Mouse (Mus musculus): ENCODE measurements around the gene Nrcam. TPM values are rescaled to one million over a fixed set of nuclear protein-coding genes. Genes with fewer than 3 reads are reported as not detected.
"Not testable (repeated sequence)": the region's sequence is repeated elsewhere in the genome, so short reads cannot be mapped to it uniquely, and the experiment has no call there.

Nrcam gene
- 1 to 10 TPM; 1.4 to 3.5 TPM for total RNA-seq (2021)
- long read RNA-seq, experiment 1, partial matches to known transcripts, result 0 of 1 reads
- long read RNA-seq, experiment 1, other reads (novel, unspliced or antisense), result 1 of 1 reads
- long read RNA-seq, experiment 2, result 0 reads

DNA sequence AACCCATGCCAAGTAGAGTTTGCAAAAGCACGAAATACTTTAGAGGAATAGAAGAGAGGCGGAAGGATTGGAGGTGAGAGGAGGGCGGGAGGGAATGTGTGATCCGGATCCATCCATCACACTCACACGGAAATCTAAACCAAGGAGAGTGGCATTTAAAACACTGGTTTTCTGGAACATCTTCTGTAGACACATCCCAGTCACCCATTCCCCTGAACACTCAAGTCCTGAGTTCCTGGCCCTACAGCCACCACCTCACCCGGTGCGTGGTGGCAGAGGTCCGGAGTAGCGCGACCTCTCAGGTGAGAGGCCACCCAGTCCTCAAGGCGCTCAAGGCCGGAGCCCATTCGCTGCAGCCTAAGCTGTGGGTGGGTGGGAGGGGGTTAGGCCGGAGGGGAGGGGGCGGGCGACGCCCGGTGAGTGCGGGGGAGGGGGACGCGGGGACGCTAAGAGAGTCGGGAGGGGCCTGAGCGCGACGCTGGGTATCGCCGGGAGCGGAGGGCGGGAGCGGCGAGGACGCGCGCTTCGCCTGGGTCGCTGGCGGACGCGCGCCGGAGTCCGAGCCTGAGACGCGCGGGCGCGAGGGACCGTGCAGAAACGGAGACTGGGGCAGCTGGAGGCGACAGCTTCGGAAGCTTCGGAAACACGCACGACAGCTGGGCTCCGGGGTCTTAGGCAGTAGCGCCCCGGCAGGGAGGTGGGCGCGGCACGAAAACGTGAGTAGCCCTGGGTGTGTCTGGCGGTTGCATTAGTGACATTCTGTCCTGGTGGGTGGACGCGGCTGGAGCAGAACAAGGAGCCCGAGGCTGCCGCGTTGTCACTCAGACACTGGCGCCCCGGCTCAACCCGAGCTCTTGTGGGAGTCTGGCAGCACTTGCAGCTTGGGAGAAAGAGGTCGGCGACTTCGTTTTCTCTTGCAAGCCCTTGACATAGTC is at the start of gene Nrcam:
TSS of gene Nrcam (plus strand) at position 505 of the 935 bp plus-strand sequence.
- intact Hi-C loops (cut with DNase I; ENCODE audit: low total_unique reads), result no loop called here
- DNase-seq, result peak; percentile 27

DNA sequence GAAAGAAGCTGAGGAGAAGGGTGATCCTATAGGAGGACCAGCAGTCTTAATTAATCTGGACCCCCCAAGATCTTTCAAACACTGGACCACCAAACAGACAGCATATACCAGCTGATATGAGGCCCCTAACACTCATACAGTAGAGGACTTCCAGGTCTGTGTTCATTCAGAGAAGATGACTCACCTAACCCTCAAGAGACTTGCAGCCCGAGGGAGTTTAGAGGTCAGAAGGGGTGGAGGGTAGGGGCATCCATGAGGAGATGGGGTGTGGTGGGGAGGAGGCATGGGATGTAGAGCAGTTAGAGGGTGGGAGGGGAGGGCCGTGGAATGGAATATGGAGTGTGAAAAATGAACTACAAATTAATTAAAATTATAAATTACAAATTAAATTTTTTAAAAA is 48.5 kb upstream of the Nrcam start:
- intact Hi-C loops (cut with DNase I; ENCODE audit: low total_unique reads); DNase-seq: not testable (repeated sequence)

DNA sequence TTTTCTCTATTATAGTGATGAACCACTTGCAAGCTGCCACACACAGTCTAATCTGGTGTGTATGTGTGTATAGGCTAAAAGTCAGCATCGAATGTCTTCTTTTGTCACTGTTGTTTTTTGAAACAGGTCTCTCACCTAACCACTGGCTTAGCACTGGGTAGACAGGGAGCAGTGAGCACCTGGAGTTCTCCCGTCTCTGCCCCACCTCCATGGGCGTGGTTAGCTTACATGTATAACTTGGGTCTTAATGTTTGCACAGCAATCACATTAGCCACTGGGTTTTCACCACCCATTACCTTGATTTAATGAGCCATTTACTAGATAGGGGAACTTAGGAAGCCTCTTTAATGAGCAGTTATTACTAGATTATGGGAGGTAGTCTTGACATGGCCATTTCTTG is 47.2 kb upstream of the Nrcam start:
- DNase-seq, result no peak
- intact Hi-C loops (cut with DNase I; ENCODE audit: low total_unique reads), result no loop called here

DNA sequence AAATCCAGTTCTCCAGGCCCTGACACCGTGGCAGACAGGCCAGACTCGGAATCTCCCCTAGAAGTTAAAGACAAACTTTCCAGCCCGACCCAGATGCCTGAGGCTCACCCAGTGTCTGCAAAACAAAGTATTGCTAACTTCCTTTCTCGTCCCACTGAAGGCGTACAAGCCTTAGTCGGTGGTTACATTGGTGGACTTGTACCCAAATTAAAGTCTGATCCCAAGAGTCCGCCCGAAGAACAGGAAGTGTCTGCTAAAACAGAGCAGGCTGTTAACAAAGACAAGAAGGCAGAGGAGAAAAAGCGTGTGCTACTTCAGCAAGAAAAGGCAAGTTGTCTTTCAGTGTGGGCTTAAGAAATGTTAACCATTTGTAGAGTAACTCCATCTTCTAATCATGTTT is 45.3 kb upstream of the Nrcam start:
- DNase-seq, result no peak
- intact Hi-C loops (cut with DNase I; ENCODE audit: low total_unique reads), result no loop called here

DNA sequence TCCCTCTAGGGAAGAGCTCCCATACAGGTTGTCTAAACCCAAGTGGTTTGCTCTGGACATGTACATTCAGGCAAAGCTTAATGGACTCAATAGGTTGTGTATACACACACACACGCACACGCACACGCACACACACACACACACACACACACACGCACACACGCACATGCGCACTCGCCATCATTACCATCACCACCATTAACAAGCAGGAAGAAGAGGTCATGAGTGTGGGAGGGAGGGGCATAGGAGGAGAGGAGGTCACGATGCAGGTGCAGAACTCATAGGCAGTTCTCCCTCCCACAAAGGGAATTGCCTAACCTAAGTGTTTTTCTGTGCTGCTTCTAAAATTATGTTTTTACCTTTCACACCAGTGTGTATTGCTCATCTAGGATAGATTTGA is 41.7 kb upstream of the Nrcam start:
- no peak for DNase-seq
- intact Hi-C loops (cut with DNase I; ENCODE audit: low total_unique reads), result no loop called here

DNA sequence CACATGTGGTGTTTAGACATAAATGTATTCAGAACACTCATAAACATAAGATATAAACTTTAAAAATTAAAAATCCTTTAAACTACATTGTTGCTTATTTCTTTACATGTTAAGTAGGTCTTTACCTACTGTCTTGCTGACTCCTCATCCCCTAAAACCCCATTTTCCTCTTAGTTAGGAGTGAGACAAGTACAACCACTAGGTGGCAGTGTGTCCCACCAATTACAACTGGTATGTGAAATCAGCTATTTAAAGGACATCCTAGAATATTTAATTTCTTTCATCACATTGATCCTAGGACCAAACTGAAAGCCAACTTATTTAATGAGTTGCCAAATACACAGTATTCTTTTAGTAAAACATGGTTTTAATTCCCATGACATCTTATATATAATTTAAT is 36.4 kb upstream of the Nrcam start:
- intact Hi-C loops (cut with DNase I; ENCODE audit: low total_unique reads), result no loop called here

DNA sequence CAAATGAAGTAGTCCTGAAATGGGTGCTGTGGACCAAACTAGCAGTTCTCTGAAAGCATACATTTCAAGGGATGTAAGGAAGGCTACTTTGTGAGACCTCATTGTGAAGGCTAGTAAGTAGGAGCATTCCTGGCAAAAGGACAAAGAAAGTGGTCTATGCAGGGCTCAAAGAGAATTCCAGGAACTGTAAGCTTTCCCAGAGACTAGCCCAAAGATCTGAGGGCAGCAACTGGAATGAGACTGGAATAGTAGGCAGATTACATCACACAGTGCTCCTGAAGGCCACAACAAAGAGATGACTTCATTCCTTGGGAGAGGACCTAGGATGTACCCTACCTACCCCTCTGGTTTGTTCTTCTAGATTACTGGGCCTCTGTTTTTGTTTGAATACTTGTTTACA is 27.9 kb upstream of the Nrcam start:
- DNase-seq, result no peak
- intact Hi-C loops (cut with DNase I; ENCODE audit: low total_unique reads), result no loop called here

More for the DNA sequence above, 36.4 kb upstream of the Nrcam start:
- peak; percentile 44 for DNase-seq

DNA sequence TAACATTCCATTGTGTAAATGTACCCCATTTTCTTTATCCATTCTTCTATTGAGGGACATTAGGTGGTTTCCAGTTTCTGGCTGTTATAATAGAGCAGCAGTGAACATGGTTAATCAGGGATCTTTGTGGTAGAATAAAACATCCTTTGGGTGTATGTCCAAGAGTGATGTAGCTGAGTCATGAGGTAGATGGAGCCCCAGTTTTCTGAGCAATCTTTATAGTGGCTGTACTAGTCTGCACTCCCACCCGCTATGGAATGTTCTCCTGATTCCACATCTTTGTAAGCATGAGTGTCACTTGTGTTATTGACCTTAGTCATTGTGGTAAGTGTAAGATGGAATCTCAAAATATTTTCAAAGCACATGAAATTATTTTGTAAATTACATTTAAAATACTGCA is 24.7 kb upstream of the Nrcam start:
- DNase-seq, result no peak

DNA sequence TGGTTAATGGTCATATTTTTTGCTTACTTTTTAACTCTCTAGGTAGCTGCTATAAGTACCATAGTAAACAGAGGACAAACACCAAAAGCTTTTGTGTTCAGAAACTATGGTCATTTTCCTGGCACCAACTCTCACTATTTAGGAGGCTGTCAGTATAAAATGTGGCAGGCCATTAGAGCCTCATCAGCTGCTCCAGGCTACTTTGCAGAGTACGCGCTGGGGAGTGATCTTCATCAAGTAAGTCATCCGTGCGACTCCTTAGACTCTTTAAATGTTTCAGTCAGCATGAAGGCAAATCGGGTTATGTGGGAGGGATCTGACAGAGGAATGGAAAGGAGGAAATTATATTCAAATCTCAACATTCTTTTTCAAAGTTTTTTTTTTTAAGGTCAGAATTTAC is 23.8 kb upstream of the Nrcam start:
- intact Hi-C loops (cut with DNase I; ENCODE audit: low total_unique reads), result no loop called here
- DNase-seq, result no peak

More for the DNA sequence above, 24.7 kb upstream of the Nrcam start:
- intact Hi-C loops (cut with DNase I; ENCODE audit: low total_unique reads), result no loop called here

DNA sequence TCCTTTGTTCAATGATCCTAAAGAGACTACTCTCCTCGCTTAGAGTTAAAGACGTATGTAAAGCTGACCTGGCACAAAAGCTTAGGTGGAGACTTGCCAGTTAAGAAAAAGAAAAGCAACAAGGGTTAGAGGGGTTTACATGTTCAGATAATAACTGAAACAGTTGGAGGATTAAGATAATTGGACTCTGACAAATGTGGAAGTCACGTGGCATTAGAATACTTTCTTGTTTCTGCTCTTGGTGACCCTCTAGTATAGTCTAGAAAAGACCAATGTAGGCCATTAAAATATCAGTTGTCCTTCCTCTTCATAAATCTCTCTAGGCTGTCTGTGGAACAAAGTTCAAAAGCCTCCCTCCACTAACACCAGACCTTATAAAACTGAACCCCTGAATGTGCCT is 20.5 kb upstream of the Nrcam start:
- intact Hi-C loops (cut with DNase I; ENCODE audit: low total_unique reads), result no loop called here

DNA sequence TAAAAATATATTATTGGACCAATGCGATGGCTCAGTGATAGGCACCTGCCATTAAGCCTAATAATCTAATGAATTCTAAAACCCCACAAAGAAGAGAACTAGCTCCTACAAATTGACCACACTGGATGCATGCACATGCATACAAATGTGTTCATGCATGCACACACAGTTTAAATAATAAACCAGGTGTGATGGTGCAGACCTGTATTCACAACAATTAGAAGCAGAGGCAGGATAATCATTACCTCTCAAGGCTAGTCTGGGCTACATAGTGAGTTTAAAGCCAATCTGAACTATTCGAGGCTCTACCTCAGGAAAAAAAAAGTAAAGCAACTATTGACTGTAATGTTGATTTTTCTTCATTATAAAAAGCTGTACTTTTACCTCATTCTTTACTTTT is 13.5 kb upstream of the Nrcam start:
- intact Hi-C loops (cut with DNase I; ENCODE audit: low total_unique reads), result no loop called here
- no peak for DNase-seq

More for the DNA sequence above, 20.5 kb upstream of the Nrcam start:
- DNase-seq, result no peak

DNA sequence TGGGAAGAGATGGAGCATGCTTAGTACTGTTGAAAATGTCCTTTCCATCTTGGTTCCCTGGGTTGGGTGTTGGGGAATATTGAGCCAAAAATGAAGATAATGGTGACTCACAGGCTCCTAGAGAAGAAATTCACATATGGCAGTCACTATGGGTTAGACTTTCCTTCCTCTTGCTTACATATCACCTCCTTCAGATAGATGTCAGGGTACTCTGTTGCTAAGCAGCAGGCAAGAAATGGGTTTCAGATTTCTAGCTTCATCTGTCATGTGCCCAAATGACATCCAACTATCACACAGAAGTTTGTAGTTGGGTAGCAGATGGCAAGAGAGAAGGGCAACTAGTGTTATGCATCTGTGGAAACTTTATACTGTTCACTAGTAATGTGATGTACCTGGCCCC is 3.6 kb upstream of the Nrcam start:
- intact Hi-C loops (cut with DNase I; ENCODE audit: low total_unique reads), result no loop called here
- DNase-seq, result no peak

DNA sequence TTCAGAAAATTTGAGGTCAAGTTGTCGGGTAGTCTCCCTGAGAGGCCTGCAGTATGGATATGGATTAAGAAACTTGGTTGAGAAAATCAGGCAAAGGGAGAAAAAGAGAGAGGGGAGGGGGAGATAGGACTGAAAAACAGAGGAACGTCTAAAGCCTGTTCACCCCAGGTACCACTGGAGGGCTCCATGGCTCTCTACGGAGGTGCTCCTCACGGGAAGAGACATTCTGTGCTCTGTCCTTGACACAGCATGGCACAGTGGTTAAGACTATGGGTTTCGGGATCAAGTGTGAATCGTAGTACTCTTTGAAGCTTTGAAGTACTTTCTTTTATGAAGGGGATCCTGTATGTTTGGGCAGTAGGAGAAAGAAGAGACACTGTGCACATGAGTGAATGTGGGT is 1.2 kb upstream of the Nrcam start:
- intact Hi-C loops (cut with DNase I; ENCODE audit: low total_unique reads), result no loop called here

DNA sequence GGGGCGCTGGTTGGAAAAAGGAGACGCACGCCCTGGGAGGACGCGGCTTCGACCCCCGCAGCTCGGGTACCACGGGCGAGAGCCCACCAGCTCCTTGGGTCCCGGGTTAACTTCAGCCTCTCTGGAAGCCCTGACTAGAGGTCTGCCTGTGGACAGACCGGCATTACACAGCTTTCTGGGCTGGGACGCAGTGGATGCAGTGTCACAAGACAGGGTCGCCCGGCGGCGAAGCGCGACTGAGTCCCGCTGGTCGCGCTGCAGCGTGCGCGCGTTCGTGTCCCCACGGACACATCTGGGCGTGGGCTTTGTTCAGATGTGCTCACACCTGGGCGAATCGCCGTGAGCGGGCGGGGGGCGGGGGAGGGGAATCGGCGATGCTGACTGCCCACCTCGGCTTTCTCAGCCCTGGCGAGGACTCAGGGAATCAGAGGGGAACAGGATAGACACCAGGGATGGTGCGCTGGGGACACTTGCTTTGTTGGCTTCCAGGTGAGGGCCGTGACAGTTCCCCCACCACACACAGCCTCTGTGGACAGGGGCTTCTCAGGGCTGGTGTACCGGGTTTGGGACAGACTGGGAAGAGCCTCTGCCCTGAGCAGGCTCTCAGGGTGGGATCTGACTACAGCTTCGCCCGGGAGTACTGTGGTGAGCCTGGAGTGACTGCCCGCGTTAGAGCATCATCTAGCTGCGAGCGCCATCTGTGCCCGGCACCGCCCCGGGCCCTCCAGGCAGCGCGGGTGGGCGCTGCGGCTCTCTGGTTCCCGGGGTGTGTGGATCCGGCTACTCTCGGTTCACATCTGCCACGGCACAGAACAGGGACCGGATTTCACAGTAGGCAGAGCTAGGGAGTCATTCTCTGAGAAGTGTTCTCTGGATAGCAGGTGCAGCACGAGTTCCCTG is 881 bp downstream of the Nrcam start:
- DNase-seq, result no peak
- intact Hi-C loops (cut with DNase I; ENCODE audit: low total_unique reads), result no loop called here

More for the DNA sequence above, 1.2 kb upstream of the Nrcam start:
- no peak for DNase-seq

DNA sequence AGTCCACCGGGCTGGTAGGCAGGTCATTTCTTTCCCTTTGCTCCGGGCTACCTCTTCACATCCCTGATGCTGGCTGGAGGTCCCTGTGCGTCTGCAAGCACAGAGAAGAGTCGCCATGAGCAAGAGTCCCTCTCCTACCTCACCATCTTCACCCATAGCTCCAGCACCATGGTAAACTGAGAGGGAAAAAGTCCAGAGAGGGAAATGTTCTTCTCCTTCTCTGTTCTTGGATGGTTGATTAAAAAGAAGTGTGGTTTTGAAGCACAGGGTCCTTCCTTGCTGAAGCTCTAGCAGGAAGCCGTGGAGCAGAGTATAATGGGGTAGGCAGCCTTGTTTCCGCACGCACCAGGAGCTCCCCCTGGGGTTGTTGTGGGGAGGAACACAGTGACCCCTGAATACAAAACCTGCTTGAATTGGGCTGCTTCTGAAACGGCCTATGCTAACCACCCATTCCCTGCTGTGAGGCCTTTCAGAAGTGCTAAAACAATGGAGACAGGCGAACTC is 1.6 kb downstream of the Nrcam start:
- intact Hi-C loops (cut with DNase I; ENCODE audit: low total_unique reads), result no loop called here

DNA sequence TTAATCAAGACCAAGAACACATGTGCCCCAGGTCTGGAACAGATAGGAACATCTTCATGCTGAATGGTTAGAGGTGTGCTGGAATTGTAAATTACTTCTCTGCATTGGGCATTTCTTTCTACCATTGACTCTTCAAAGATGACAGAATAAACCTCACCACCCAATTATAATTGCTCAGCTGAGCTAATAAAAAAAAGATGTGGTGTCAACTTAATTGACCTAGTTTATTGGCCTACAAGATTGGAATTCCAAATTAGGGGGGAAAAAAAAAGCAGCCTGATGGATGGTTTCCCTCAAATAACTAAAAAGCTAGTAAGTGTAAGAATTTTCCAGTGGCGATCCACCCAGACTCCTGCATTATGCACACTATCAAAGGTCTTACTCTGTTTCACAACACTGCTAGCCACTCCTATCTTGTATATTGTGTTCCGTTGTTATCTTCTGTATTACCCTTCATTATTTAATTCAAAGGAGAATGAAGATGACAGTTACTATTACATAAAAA is 8.5 kb downstream of the Nrcam start:
- intact Hi-C loops (cut with DNase I; ENCODE audit: low total_unique reads), result no loop called here
- no peak for DNase-seq

More for the DNA sequence above, 1.6 kb downstream of the Nrcam start:
- no peak for DNase-seq

DNA sequence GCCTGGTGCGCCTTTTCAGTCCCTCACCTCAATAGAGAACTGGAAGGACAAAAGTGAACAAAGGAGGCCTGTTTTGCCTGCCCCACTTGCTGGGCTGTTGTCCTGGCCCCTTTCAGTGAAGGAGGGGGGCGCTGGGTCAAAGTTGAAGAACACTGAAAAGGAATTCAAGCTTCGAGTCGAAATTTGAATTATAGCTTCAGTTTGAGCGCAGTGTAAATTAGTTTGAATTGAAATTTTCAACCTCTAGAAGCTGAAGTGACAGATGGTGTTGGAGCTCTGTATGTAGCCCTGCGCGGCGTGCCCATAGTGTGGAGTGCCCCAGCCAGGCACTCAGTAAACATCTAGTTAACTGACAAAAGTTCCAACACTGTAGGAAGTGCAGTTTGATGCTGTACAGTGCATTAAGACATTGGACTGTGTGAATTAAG is 9.5 kb downstream of the Nrcam start:
- intact Hi-C loops (cut with DNase I; ENCODE audit: low total_unique reads), result no loop called here
- DNase-seq, result no peak

DNA sequence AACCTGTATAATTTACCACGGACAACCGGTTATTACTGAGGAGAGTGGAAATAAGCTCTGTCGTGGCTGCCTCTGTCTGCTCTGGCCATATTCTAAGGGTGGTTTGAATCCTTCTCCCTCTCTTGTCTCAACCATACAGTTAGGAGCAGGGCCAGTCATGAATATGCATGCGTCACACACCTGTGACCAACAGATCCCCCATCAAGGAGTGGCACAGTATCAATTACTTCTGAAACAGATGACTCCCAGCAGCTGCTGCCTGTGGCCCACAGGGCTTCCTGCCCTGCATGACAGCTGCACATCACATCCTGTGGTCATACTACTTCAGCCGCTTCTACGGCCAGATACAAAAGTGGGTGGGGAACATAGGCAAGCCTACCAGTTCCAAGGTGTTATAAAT is 15.4 kb downstream of the Nrcam start:
- intact Hi-C loops (cut with DNase I; ENCODE audit: low total_unique reads), result no loop called here
- DNase-seq, result no peak

DNA sequence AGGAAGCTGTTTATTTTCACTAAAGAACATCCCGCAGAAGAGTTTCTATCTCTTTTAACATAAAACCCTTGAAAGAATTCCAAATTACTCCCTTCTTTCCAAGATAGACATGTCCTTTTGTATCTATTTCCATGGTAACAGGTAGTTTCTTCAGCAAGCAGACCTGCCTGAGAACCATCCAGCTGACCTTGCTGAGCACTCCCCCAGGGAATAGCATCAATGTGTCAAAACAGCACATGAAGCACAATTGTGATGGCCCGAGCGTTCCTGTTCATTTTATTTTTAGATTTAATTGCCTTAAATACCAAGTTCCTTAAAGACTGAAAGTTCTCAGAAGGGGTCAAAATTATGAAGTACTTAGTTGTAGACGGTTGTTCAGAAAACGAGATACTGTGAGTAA is 16.6 kb downstream of the Nrcam start:
- no peak for DNase-seq
- intact Hi-C loops (cut with DNase I; ENCODE audit: low total_unique reads), result no loop called here

DNA sequence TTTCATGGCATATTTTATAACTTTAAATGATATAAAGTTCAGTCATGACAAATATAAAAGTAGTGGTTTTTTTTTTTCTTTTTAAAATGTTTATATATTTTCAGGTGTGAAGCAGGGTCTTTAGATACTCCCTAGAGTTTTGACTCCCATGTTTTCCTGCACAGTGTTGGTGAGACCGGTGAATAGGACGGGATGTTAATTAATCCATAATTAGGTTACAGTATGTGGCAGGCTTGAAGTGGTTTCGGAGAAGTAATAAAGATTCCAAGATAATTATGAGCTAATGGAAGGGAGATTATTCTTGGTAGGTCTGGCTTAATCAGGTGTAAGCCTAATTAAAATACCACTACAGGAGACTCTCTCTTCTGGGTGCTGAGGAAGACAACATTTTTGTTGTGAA is 17.5 kb downstream of the Nrcam start:
- DNase-seq, result no peak
- intact Hi-C loops (cut with DNase I; ENCODE audit: low total_unique reads), result no loop called here

All from gastrocnemius, postnatal 14 days (tissue).